Mouse (Mus musculus) hindbrain, embryonic 10.5 days (tissue): ENCODE results near the gene Adipor2. TPM values are rescaled to one million over a fixed set of nuclear protein-coding genes. Genes with fewer than 3 reads are reported as not detected.

Source experiments
- DNase-seq: peaks from one replicate; pipeline ENCODE4 v3.0.0-alpha.2; 2017; ENCODE audit warnings: low spot score
- H3K27ac ChIP-seq: fragments of 300-500 bp; sonication (generic); 2 replicates; pipeline ENCODE4 v1.5.1; 2016; ENCODE audit warnings: mild to moderate bottlenecking, moderate library complexity
- H3K27me3 ChIP-seq: fragments of 300-500 bp; sonication (generic); 2 replicates; pipeline ENCODE4 v1.6.1; 2016; ENCODE audit warnings: mild to moderate bottlenecking; ENCODE audit not compliant: poor library complexity, insufficient read depth, severe bottlenecking
- H3K36me3 ChIP-seq: fragments of 300-500 bp; sonication (generic); 2 replicates; pipeline ENCODE4 v1.6.1; 2016; ENCODE audit warnings: mild to moderate bottlenecking, moderate library complexity
- H3K4me1 ChIP-seq: fragments of 300-500 bp; sonication (generic); replicated peaks from 2 replicates; pipeline ENCODE4 v1.6.1; 2016; ENCODE audit warnings: mild to moderate bottlenecking
- H3K4me3 ChIP-seq: fragments of 300-500 bp; sonication (generic); 2 replicates; pipeline ENCODE4 v1.5.1; 2016; ENCODE audit warnings: mild to moderate bottlenecking, moderate library complexity
- H3K9me3 ChIP-seq: fragments of 300-500 bp; sonication (generic); 2 replicates; pipeline ENCODE4 v1.6.1; 2016; ENCODE audit warnings: mild to moderate bottlenecking, moderate library complexity
- WGBS: fragments of 180-500 bp; shearing (Covaris S2); methylation state at CpG from one replicate; pipeline ENCODE4 v1.1.7; 2016; 5-methylcytosine and 5-hydroxymethylcytosine counted together
- polyA plus RNA-seq: library from polyadenylated mRNA; unstranded; fragments of >200 nt; fragmentation: Nextera tagmentation; extraction: Ambion mirVana; gene quantifications from 2 replicates; pipeline ENCODE4 v1.2.1, GENCODE M21; 2016

Gene Adipor2
- polyA plus RNA-seq = 28.2 and 36.7 TPM in 2 replicates

GRCm38 (mm10) chr6:119417354-119417753 is at the start of gene Adipor2:
Gene Adipor2 (minus strand): TSS chr6:119417704.
- peak; percentile 63 for DNase-seq
- H3K4me3 ChIP-seq = peak within 1 kb of the TSS; percentile 34
- peak within 1 kb of the TSS; percentile 85 for H3K27ac ChIP-seq
- no peaks in the 10 kb centered on the region for H3K36me3 ChIP-seq
- peaks cover 32% of the 10 kb centered on the region for H3K4me1 ChIP-seq
- H3K27me3 ChIP-seq = peaks cover 12% of the 10 kb centered on the region
- H3K9me3 ChIP-seq = no peaks in the 10 kb centered on the region
- WGBS = 5% methylated on average over 12 of the region's 12 CpGs

- DNase-seq = no peak
- H3K4me1 ChIP-seq = no peaks in the 10 kb centered on the region
- H3K4me3 ChIP-seq = no peak overlapping the region
- no peaks in the 10 kb centered on the region for H3K27me3 ChIP-seq
- no peak overlapping the region for H3K27ac ChIP-seq
- H3K36me3 ChIP-seq = no peaks in the 10 kb centered on the region
- 92% methylated on average over 1 of the region's 1 CpGs for WGBS
- no peaks in the 10 kb centered on the region for H3K9me3 ChIP-seq
Measured at GRCm38 (mm10) chr6:119466161-119466560, 48.7 kb upstream of the Adipor2 start.

- H3K36me3 ChIP-seq = no peaks in the 10 kb centered on the region
- WGBS = 88% methylated on average over 5 of the region's 5 CpGs
- 0 out of 2 replicates have a peak, but pooled peaks cover 4% of the 10 kb centered on the region for H3K4me1 ChIP-seq
- H3K9me3 ChIP-seq = no peaks in the 10 kb centered on the region
- no peaks in the 10 kb centered on the region for H3K27me3 ChIP-seq
- no peak for DNase-seq
- no peak overlapping the region for H3K27ac ChIP-seq
- no peak overlapping the region for H3K4me3 ChIP-seq
Measured at GRCm38 (mm10) chr6:119460391-119460790, 42.9 kb upstream of the Adipor2 start.

- Histone ChIP-seq H3K36me3 (no peaks in the 10 kb centered on the region), H3K4me3 (no peak overlapping the region), H3K9me3 (no peaks in the 10 kb centered on the region), H3K4me1 (0 out of 2 replicates have a peak, but pooled peaks cover 4% of the 10 kb centered on the region), H3K27me3 (no peaks in the 10 kb centered on the region), H3K27ac (no peak overlapping the region)
- DNase-seq = no peak
- WGBS = 83% methylated on average over 4 of the region's 4 CpGs
Measured at GRCm38 (mm10) chr6:119459041-119459440, 41.5 kb upstream of the Adipor2 start.

- H3K4me3 ChIP-seq = no peak overlapping the region
- no peak overlapping the region for H3K27ac ChIP-seq
- H3K36me3 ChIP-seq = no peaks in the 10 kb centered on the region
- 0 out of 2 replicates have a peak, but pooled peaks cover 4% of the 10 kb centered on the region for H3K4me1 ChIP-seq
- no peaks in the 10 kb centered on the region for H3K9me3 ChIP-seq
- no peak for DNase-seq
- 74% methylated on average over 8 of the region's 8 CpGs for WGBS
- no peaks in the 10 kb centered on the region for H3K27me3 ChIP-seq
Measured at GRCm38 (mm10) chr6:119458166-119458565, 40.7 kb upstream of the Adipor2 start.

- Histone ChIP-seq H3K36me3 (no peaks in the 10 kb centered on the region), H3K4me3 (peak overlapping the region; percentile 52), H3K27ac (peak overlapping the region; percentile 84), H3K9me3 (no peaks in the 10 kb centered on the region), H3K4me1 (peaks cover 41% of the 10 kb centered on the region), H3K27me3 (peaks cover 35% of the 10 kb centered on the region)
- peak; percentile 61 for DNase-seq
- WGBS = under 1% methylated on average over 15 of the region's 15 CpGs
Measured at GRCm38 (mm10) chr6:119451981-119452499, 34.5 kb upstream of the Adipor2 start.

GRCm38 (mm10) chr6:119450965-119451943 is 33.8 kb upstream of the Adipor2 start:
- H3K27me3 ChIP-seq = peaks cover 35% of the 10 kb centered on the region
- peak overlapping the region; percentile 84; the same call in 1 of the 2 replicates for H3K27ac ChIP-seq
- peak overlapping the region; percentile 52 for H3K4me3 ChIP-seq
- no peaks in the 10 kb centered on the region for H3K9me3 ChIP-seq
- H3K36me3 ChIP-seq = no peaks in the 10 kb centered on the region
- WGBS = 47% methylated on average over 14 of the region's 14 CpGs
- DNase-seq = no peak
- H3K4me1 ChIP-seq = peaks cover 41% of the 10 kb centered on the region

- Histone ChIP-seq H3K9me3 (no peaks in the 10 kb centered on the region), H3K36me3 (no peaks in the 10 kb centered on the region), H3K27me3 (peaks cover 35% of the 10 kb centered on the region), H3K4me1 (peaks cover 42% of the 10 kb centered on the region), H3K27ac (peak overlapping the region; percentile 77), H3K4me3 (peak overlapping the region; percentile 51)
- peak; percentile 68 for DNase-seq
- WGBS = 3% methylated on average over 23 of the region's 23 CpGs
Measured at GRCm38 (mm10) chr6:119449060-119449499, 31.6 kb upstream of the Adipor2 start.

- Histone ChIP-seq H3K27ac (peak overlapping the region; percentile 77), H3K27me3 (peaks cover 35% of the 10 kb centered on the region), H3K36me3 (no peaks in the 10 kb centered on the region), H3K4me1 (peaks cover 47% of the 10 kb centered on the region), H3K4me3 (peak overlapping the region; percentile 51), H3K9me3 (no peaks in the 10 kb centered on the region)
- WGBS = 3% methylated on average over 18 of the region's 18 CpGs
- peak; percentile 53 for DNase-seq
Measured at GRCm38 (mm10) chr6:119448321-119449059, 31.0 kb upstream of the Adipor2 start.

GRCm38 (mm10) chr6:119445671-119446607 is 28.4 kb upstream of the Adipor2 start:
- H3K36me3 ChIP-seq = no peaks in the 10 kb centered on the region
- 79% methylated on average over 11 of the region's 11 CpGs for WGBS
- no peak overlapping the region for H3K4me3 ChIP-seq
- H3K9me3 ChIP-seq = no peaks in the 10 kb centered on the region
- H3K27ac ChIP-seq = no peak overlapping the region
- DNase-seq = no peak
- peaks cover 32% of the 10 kb centered on the region for H3K4me1 ChIP-seq
- peaks cover 29% of the 10 kb centered on the region for H3K27me3 ChIP-seq

GRCm38 (mm10) chr6:119443742-119444645 is 26.5 kb upstream of the Adipor2 start:
- 49% methylated on average over 12 of the region's 12 CpGs for WGBS
- peaks cover 25% of the 10 kb centered on the region for H3K4me1 ChIP-seq
- peaks cover 10% of the 10 kb centered on the region; the same call in 1 of the 2 replicates for H3K27me3 ChIP-seq
- DNase-seq = peak; percentile 83
- no peak overlapping the region for H3K27ac ChIP-seq
- H3K9me3 ChIP-seq = no peaks in the 10 kb centered on the region
- no peak overlapping the region for H3K4me3 ChIP-seq
- H3K36me3 ChIP-seq = peaks cover 7% of the 10 kb centered on the region; the same call in 1 of the 2 replicates
